Mouse (Mus musculus): ENCODE results near the gene Gss.
"Not testable (repeated sequence)": the region's sequence is repeated elsewhere in the genome, so short reads cannot be mapped to it uniquely, and the experiment has no call there.

Gene Gss

GRCm38 (mm10) chr2:155619817-155620216 is 27.2 kb upstream of the Gss start:
- in situ Hi-C loops (cut with MboI, MseI), result loop anchor here (5.0 kb wide), 1 partner anchor 108 kb away; no protein-coding TSS in a partner anchor

GRCm38 (mm10) chr2:155616971-155617370 is 24.4 kb upstream of the Gss start:
- in situ Hi-C loops (cut with MboI, MseI), result loop anchor here (5.0 kb wide), 1 partner anchor 105 kb away; no protein-coding TSS in a partner anchor

- in situ Hi-C loops (cut with MboI, MseI), result no loop called here
These were observed 21.3 kb upstream of the Gss start for GRCm38 (mm10) chr2:155613953-155614352.

GRCm38 (mm10) chr2:155613326-155613755 is 20.7 kb upstream of the Gss start:
- in situ Hi-C loops (cut with MboI, MseI), result no loop called here

GRCm38 (mm10) chr2:155611834-155612550 is 19.4 kb upstream of the Gss start:
- in situ Hi-C loops (cut with MboI, MseI), result no loop called here

GRCm38 (mm10) chr2:155610978-155611377 is 18.4 kb upstream of the Gss start, which contains the start of gene Myh7b:
TSS of gene Myh7b (plus strand) at chr2:155611212.
- in situ Hi-C loops (cut with MboI, MseI), result no loop called here

- in situ Hi-C loops (cut with MboI, MseI), result no loop called here
These were observed 13.8 kb upstream of the Gss start for GRCm38 (mm10) chr2:155606360-155606759.

GRCm38 (mm10) chr2:155605236-155605589 is 12.6 kb upstream of the Gss start:
- in situ Hi-C loops (cut with MboI, MseI), result not testable (repeated sequence)

GRCm38 (mm10) chr2:155604560-155605235 is 12.1 kb upstream of the Gss start:
- in situ Hi-C loops (cut with MboI, MseI), result no loop called here

- in situ Hi-C loops (cut with MboI, MseI), result no loop called here
These were observed 11.1 kb upstream of the Gss start for GRCm38 (mm10) chr2:155603707-155604106.

- in situ Hi-C loops (cut with MboI, MseI), result no loop called here
These were observed 2.9 kb upstream of the Gss start for GRCm38 (mm10) chr2:155595516-155595915.

- in situ Hi-C loops (cut with MboI, MseI), result no loop called here
These were observed 259 bp upstream of the Gss start for GRCm38 (mm10) chr2:155592854-155593283.

- in situ Hi-C loops (cut with MboI, MseI), result no loop called here
These were observed 934 bp downstream of the Gss start for GRCm38 (mm10) chr2:155591676-155592075.

GRCm38 (mm10) chr2:155590876-155591275 is 1.7 kb downstream of the Gss start:
- in situ Hi-C loops (cut with MboI, MseI), result no loop called here

GRCm38 (mm10) chr2:155589521-155589920 is 3.1 kb downstream of the Gss start:
- in situ Hi-C loops (cut with MboI, MseI), result loop anchor here (10.0 kb wide), 1 partner anchor 75 kb away; the partner anchor contains the start of genes Acss2 and Ggt7

- in situ Hi-C loops (cut with MboI, MseI), result loop anchor here (10.0 kb wide), 1 partner anchor 73 kb away; the partner anchor contains the start of genes Acss2 and Ggt7
These were observed 4.5 kb downstream of the Gss start for GRCm38 (mm10) chr2:155588136-155588535.

GRCm38 (mm10) chr2:155585486-155585885 is 7.1 kb downstream of the Gss start:
- in situ Hi-C loops (cut with MboI, MseI), result loop anchor here (10.0 kb wide), 1 partner anchor 71 kb away; the partner anchor contains the start of genes Acss2 and Ggt7

- in situ Hi-C loops (cut with MboI, MseI), result loop anchor here (10.0 kb wide), 1 partner anchor 70 kb away; the partner anchor contains the start of genes Acss2 and Ggt7
These were observed 7.5 kb downstream of the Gss start for GRCm38 (mm10) chr2:155585082-155585481.

- in situ Hi-C loops (cut with MboI, MseI), result loop anchor here (10.0 kb wide), 1 partner anchor 69 kb away; the partner anchor contains the start of genes Acss2 and Ggt7
These were observed 8.6 kb downstream of the Gss start for GRCm38 (mm10) chr2:155583927-155584530.

- in situ Hi-C loops (cut with MboI, MseI), result loop anchor here (10.0 kb wide), 1 partner anchor 68 kb away; the partner anchor contains the start of genes Acss2 and Ggt7
These were observed 9.6 kb downstream of the Gss start for GRCm38 (mm10) chr2:155582996-155583395.

- in situ Hi-C loops (cut with MboI, MseI), result loop anchor here (10.0 kb wide), 1 partner anchor 68 kb away; the partner anchor contains the start of genes Acss2 and Ggt7
These were observed 10.1 kb downstream of the Gss start for GRCm38 (mm10) chr2:155582384-155582995.

Measured in T-helper 2 cell (primary cell).